Mouse (Mus musculus) layer of hippocampus, adult 9-11 months (tissue): ENCODE measurements around the gene Erich4.

Source experiments
- DNase-seq: peaks from one replicate; pipeline ENCODE4 v3.0.0; 2022

Erich4 gene

GRCm38 (mm10) chr7:25615706-25616011 lies at the start of gene Erich4:
TSS of gene Erich4 (minus strand) at chr7:25615892.
- no peak for DNase-seq

- DNase-seq, result peak; percentile 100
Observed at GRCm38 (mm10) chr7:25658657-25659472, 43.2 kb upstream of the Erich4 start, which contains the start of the genes Bckdha and Exosc5. TSS of gene Bckdha (minus strand) at chr7:25658981. TSS of gene Exosc5 (plus strand) at chr7:25659164.

- DNase-seq, result no peak
Observed at GRCm38 (mm10) chr7:25657785-25658184, 42.1 kb upstream of the Erich4 start.

- no peak for DNase-seq
Observed at GRCm38 (mm10) chr7:25655601-25656428, 40.1 kb upstream of the Erich4 start.

GRCm38 (mm10) chr7:25652244-25652759 lies 36.6 kb upstream of the Erich4 start:
- no peak for DNase-seq

GRCm38 (mm10) chr7:25651281-25651680 lies 35.6 kb upstream of the Erich4 start:
- no peak for DNase-seq

GRCm38 (mm10) chr7:25649839-25650238 lies 34.1 kb upstream of the Erich4 start:
- DNase-seq, result no peak

GRCm38 (mm10) chr7:25647574-25648123 lies 32.0 kb upstream of the Erich4 start:
- DNase-seq, result no peak

- DNase-seq, result no peak
Observed at GRCm38 (mm10) chr7:25645074-25645473, 29.4 kb upstream of the Erich4 start.

GRCm38 (mm10) chr7:25644631-25645030 lies 28.9 kb upstream of the Erich4 start:
- DNase-seq, result no peak

GRCm38 (mm10) chr7:25644136-25644535 lies 28.4 kb upstream of the Erich4 start:
- no peak for DNase-seq

- no peak for DNase-seq
Observed at GRCm38 (mm10) chr7:25639754-25640153, 24.1 kb upstream of the Erich4 start.

- no peak for DNase-seq
Observed at GRCm38 (mm10) chr7:25637099-25637498, 21.4 kb upstream of the Erich4 start.

GRCm38 (mm10) chr7:25636373-25636772 lies 20.7 kb upstream of the Erich4 start:
- no peak for DNase-seq

GRCm38 (mm10) chr7:25632679-25633078 lies 17.0 kb upstream of the Erich4 start:
- DNase-seq, result peak; percentile 62

GRCm38 (mm10) chr7:25628323-25628620 lies 12.6 kb upstream of the Erich4 start:
- no peak for DNase-seq

- no peak for DNase-seq
Observed at GRCm38 (mm10) chr7:25627431-25628322, 12.0 kb upstream of the Erich4 start.

GRCm38 (mm10) chr7:25626509-25627430 lies 11.1 kb upstream of the Erich4 start, which contains the start of gene B3gnt8:
TSS of gene B3gnt8 (plus strand) at chr7:25626654.
- no peak for DNase-seq

GRCm38 (mm10) chr7:25625594-25626250 lies 10.0 kb upstream of the Erich4 start:
- DNase-seq, result no peak

- no peak for DNase-seq
Observed at GRCm38 (mm10) chr7:25624851-25625250, 9.2 kb upstream of the Erich4 start.

- DNase-seq, result no peak
Observed at GRCm38 (mm10) chr7:25623857-25624370, 8.2 kb upstream of the Erich4 start.
